Mouse (Mus musculus) liver, postnatal 0 days (tissue): ENCODE measurements around the gene Spock1.

Experiments used
- CTCF ChIP-seq: sonication (generic); IDR thresholded peaks from 2 replicates; pipeline ENCODE4 v1.5.1; 2016; ENCODE audit warnings: antibody characterized with exemption, low read depth
- EP300 ChIP-seq: IDR thresholded peaks from 2 replicates; pipeline ENCODE4 v1.6.1; 2016; ENCODE audit warnings: antibody characterized with exemption, low read depth, mild to moderate bottlenecking

- TF ChIP-seq CTCF (no peak), EP300 (no peak)
Observed at GRCm38 (mm10) chr13:57433848-57434247, 474.3 kb downstream of the Spock1 start.
